Mouse (Mus musculus) E14TG2a.4 (cell line): ENCODE results near the gene Suco.
A peak's percentile ranks its signal among the peaks of the same experiment; 100 is the strongest.

Experiments
- H3K27me3 ChIP-seq: 2 replicates; pipeline ENCODE4 v1.6.1; 2014; ENCODE audit warnings: low read length, control low read depth; ENCODE audit not compliant: insufficient read depth
- H3K36me3 ChIP-seq: 2 replicates; pipeline ENCODE4 v1.6.1; 2014; ENCODE audit warnings: low read length, control low read depth; ENCODE audit not compliant: insufficient read depth
- H3K4me1 ChIP-seq: replicated peaks from 2 replicates; pipeline ENCODE4 v1.6.1; 2014; ENCODE audit warnings: low read depth, low read length, control low read depth
- H3K4me3 ChIP-seq: replicated peaks from 2 replicates; pipeline ENCODE4 v1.5.1; 2014; ENCODE audit warnings: mild to moderate bottlenecking, low read length
- H3K9me3 ChIP-seq: 2 replicates; pipeline ENCODE4 v1.6.1; 2014; ENCODE audit warnings: low read length, control low read depth
- CTCF ChIP-seq: conservative IDR thresholded peaks from 2 replicates; pipeline ENCODE4 v1.5.1; 2014; ENCODE audit warnings: low read length
- NANOG ChIP-seq: IDR thresholded peaks from 2 replicates; pipeline ENCODE4 v1.6.1; 2014; ENCODE audit warnings: borderline replicate concordance, low read length, mixed read lengths
- POU5F1 ChIP-seq: IDR thresholded peaks from 2 replicates; pipeline ENCODE4 v1.6.1; 2014; ENCODE audit warnings: low read length, borderline replicate concordance

Suco gene

DNA sequence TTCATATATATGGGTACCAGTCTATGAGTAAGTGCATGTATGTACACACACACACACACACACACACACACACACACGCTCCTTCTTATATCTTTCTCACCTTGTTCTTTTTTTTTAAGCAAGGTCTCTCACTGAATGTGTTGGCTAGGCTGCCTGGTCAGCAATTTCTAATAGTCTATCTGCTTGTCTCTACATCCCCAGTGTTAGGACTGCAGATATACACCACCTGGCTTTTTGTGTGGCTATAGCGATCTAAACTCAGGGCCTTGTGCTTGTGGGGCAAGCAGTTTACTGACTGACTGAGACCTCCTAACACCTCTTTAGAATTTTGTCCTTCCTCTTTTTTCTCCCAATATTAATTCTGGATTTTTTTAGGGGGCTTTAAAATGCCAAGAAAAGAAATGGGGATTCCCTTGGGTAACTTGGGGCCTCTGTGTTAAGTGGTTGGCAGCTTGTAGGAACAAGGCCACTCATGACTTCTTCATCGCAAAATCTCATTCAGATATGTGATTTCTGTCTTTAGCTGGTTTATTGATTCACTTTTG is 41.5 kb upstream of the Suco start:
- H3K9me3 ChIP-seq = no peaks in the 10 kb centered on the region
- no peaks in the 10 kb centered on the region for H3K36me3 ChIP-seq
- H3K4me3 ChIP-seq = 0 out of 2 replicates have a peak overlapping the region, but pooled peaks have one; percentile 27
- H3K27me3 ChIP-seq = peaks cover 2% of the 10 kb centered on the region; the same call in 1 of the 2 replicates
- peaks cover 93% of the 10 kb centered on the region for H3K4me1 ChIP-seq
- no peak for TF ChIP-seq POU5F1
- no peak for TF ChIP-seq CTCF
- TF ChIP-seq NANOG = no peak

DNA sequence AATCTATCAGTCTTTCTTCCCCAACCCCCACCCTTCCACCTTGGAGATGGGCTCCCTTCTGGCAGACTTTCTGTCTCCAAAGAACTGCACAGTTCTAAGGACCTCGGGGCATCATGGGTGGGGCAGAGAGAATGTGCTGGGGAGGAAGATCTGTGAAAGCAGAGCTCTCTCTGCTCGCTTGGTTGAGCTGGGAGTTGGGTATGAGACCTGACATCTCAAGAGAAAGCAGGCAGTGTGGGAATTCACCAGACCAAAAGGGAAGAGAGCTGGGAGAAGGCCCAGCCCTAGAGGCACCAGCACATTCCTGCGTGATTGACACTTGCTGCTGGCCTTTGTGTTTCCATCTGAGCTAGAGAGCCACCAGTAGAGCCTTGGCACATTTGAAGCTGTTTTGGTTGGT is 39.6 kb upstream of the Suco start:
- H3K4me3 ChIP-seq = no peak overlapping the region
- H3K27me3 ChIP-seq = peaks cover 2% of the 10 kb centered on the region; the same call in 1 of the 2 replicates
- H3K9me3 ChIP-seq = no peaks in the 10 kb centered on the region
- no peak for TF ChIP-seq CTCF
- no peaks in the 10 kb centered on the region for H3K36me3 ChIP-seq
- H3K4me1 ChIP-seq = peaks cover 75% of the 10 kb centered on the region

DNA sequence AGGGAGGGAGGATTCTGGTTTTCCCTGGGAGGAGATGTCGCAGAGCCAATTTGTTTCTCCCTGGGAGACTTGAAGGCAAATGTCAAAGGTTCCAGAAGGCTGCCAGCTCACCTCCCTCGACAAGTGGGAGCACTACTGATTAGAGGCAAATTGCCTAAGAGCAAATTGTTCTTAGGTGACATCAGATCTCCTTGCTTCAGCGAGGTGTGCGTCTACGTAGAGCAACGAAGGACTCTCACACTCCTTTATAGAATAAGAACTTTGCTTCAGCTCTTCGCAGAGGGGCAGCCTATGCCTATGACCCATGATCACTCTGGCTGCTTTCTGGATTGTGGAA is 37.1 kb upstream of the Suco start:
- H3K9me3 ChIP-seq = no peaks in the 10 kb centered on the region
- H3K4me3 ChIP-seq = no peak overlapping the region
- peaks cover 58% of the 10 kb centered on the region for H3K4me1 ChIP-seq
- no peak for TF ChIP-seq NANOG
- TF ChIP-seq CTCF = no peak
- no peak for TF ChIP-seq POU5F1
- peaks cover 2% of the 10 kb centered on the region; the same call in 1 of the 2 replicates for H3K27me3 ChIP-seq
- H3K36me3 ChIP-seq = no peaks in the 10 kb centered on the region

DNA sequence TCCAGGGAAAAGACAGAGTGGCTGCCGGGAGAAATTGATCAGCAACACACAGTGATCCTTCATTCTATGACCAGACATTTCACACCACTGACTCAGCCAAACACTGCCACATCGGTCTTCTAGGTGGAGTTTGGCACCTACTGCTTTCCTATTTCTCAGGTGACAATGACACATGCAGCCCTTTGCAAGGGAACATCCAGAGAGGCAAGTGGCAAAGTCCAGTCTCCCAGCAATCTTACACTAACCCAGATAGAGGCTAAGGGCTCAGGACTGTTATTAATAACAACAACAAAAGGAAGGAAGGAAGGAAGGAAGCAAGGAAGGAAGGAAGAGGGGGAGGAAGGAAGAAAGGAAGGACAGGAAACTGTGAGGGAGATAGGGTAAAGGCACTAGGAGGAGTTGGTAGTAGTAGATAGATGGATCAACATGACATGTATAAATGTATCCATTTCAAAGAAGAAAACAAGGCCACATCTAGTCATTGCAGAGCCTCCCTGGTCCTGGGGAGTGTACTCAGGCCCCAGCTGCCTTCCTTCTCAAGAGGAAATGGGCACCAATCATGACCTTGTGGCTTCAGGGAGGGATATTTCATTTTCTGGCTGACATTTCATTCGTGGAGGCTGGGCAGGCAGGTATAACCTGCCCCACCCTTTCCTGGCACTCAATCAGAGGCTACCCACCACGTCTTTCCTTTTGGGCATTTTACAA is 36.6 kb upstream of the Suco start:
- peaks cover 55% of the 10 kb centered on the region for H3K4me1 ChIP-seq
- H3K36me3 ChIP-seq = no peaks in the 10 kb centered on the region
- no peak overlapping the region for H3K4me3 ChIP-seq
- no peaks in the 10 kb centered on the region for H3K9me3 ChIP-seq
- TF ChIP-seq NANOG (no peak), CTCF (no peak), POU5F1 (no peak)
- peaks cover 2% of the 10 kb centered on the region; the same call in 1 of the 2 replicates for H3K27me3 ChIP-seq

DNA sequence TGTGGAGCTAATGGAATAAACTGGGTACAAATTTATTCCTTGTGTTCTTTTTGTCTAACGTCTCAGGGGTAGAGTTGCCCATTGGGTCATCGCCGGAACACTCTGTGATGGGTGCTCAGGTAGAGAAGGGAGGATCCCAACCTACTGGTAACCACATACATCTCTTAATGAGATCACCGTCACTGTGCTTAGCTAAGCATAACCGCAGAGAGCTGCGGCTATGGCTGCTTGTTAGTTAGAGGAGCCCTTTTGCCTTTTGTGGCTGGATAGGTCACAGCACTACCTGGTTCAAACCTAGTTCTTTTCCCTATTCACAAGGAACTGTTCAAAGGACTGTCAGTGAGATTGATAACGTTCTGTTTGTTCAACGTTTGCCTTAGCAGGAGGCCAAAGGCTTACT is 32.6 kb upstream of the Suco start:
- no peaks in the 10 kb centered on the region for H3K9me3 ChIP-seq
- H3K4me3 ChIP-seq = no peak overlapping the region
- H3K27me3 ChIP-seq = no peaks in the 10 kb centered on the region
- no peak for TF ChIP-seq NANOG
- TF ChIP-seq CTCF = no peak
- no peak for TF ChIP-seq POU5F1
- H3K4me1 ChIP-seq = peaks cover 25% of the 10 kb centered on the region
- no peaks in the 10 kb centered on the region for H3K36me3 ChIP-seq

DNA sequence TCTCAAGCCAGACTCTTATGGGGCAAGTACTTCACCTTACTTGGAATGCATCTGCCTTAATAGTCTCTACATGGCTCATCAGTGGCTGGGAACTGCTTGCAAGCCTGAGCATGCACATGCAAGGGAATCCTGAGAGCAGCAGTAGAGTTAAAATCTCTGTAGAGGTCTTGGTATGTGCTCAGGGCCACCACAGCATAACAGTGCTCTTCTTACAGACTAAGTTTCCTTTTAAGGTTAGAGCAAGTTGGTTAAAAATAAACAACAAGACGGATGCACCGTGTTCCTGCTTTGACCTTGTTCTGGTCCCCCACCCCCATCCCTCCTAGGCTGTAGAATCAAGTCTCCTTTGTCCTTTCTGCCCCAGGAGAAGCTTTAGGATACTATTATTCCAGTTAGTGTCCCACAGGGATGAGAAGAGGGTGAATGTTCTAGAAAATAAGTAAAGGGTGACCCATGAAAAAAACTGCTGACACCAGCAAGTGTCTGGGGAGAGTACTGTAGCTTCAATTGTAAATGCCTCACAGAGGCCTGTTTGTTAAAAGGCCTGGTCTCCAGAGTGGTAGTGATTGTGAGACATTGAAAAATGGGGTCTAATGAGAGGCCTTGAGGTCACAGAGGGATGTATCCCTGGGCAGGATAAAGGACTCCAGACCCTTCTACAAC is 31.4 kb upstream of the Suco start:
- H3K27me3 ChIP-seq = no peaks in the 10 kb centered on the region
- no peaks in the 10 kb centered on the region for H3K9me3 ChIP-seq
- peaks cover 17% of the 10 kb centered on the region for H3K4me1 ChIP-seq
- TF ChIP-seq POU5F1 = no peak
- H3K4me3 ChIP-seq = no peak overlapping the region
- H3K36me3 ChIP-seq = no peaks in the 10 kb centered on the region

DNA sequence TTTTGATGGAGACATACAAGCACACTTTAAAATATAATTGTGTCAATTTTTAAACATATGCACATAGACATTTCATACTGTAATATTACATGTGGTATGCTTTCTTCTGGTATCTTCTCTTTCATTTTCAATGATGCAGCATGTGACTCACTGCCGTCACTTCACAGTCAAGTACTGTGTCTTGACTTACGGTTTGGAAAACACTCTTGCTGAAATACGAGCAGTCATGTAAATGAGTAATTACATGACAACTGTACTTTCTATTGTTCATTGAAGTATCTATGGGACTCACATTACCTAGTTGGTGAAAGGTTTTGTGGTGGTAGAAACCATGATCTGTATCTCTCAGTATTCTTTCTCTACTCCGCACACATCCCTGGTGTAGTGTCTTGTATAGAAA is 30.6 kb upstream of the Suco start:
- Histone ChIP-seq H3K36me3 (no peaks in the 10 kb centered on the region), H3K4me3 (no peak overlapping the region), H3K27me3 (no peaks in the 10 kb centered on the region), H3K4me1 (peaks cover 17% of the 10 kb centered on the region), H3K9me3 (no peaks in the 10 kb centered on the region)
- TF ChIP-seq NANOG (no peak), POU5F1 (no peak), CTCF (no peak)

DNA sequence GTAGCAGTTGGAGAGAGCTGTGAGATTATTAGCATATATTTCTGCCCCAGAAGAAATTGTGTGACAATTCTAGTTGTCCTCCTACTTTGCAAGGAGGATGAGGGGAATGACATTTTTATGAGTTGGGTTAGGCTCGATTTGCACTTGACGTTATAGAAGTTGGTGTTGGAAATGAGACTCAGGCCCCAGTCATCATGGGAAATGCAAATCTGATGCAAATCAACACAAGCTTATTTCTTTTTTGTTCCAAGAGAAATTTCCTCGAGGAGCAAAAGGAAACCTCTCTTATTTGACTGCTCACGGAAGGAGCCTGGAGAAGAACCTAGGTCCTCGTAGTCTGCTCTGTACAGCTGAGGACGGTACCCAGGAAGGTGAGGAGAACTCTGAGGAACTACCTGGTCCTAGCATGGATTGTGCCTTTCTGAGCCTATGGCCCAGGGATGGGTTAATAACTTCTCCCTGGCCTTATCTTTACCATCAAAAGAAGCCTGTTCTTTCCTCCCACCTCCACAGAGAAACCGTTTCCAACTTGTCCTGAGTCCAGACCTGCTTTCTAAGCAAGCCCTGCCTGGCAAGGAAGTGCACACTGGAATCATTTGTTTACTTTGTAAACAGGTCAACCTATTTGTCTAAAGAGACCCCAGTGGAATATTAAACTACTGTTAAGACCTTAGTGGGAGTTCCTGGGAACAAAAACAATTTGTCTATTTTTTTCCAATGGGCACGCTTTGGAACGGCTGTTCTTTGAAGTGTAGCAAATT is 26.4 kb upstream of the Suco start:
- TF ChIP-seq NANOG = no peak
- no peak for TF ChIP-seq POU5F1
- no peak for TF ChIP-seq CTCF
- no peaks in the 10 kb centered on the region for H3K9me3 ChIP-seq
- H3K4me1 ChIP-seq = peaks cover 6% of the 10 kb centered on the region
- no peaks in the 10 kb centered on the region for H3K36me3 ChIP-seq
- no peaks in the 10 kb centered on the region for H3K27me3 ChIP-seq
- no peak overlapping the region for H3K4me3 ChIP-seq
